Mouse (Mus musculus) kidney, adult 18-20 months (tissue): ENCODE measurements around the gene Cebpb.
A peak's percentile ranks its signal among the peaks of the same experiment; 100 is the strongest.

Source experiments
- DNase-seq: peaks from one replicate; pipeline ENCODE4 v3.0.0; 2021

Gene Cebpb

DNA sequence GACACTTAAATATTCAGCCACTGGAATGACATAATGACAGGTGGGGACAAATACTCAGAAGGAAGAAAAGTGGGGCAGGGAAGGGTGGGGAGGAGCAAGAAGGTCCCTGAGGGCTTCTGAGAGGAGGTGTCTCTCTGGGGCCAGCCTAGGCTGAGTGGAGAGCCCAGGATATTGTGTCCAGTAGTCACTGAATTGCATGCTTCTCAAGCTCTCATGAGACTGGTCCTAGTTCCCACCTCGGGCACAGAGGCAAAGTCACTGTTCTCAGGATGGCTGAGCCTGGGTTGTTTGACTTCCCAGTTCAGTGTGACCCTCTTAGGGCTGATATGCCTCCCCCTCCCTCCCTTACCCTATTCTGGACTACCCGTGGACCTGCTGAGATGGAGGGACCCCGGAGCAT is 4.1 kb downstream of the Cebpb start:
- no peak for DNase-seq

DNA sequence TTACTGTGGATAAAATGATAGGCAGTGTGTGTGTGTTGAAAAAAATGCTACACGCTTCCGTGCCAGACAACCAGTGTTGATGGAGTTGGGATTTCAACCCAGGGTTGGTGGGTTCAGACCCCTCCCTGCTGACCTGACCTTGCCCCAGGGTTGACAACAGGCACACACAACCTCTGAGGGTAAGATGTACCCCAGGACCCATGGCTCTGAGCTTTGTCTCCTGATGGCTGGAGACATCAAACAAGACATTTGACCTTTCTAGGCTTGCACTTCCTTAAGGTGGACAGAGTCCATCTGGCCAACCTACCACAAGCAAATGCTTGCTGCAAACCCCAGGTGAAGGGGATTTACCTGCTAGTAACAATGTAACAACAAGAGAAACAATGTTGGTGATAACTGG is 4.8 kb downstream of the Cebpb start:
- no peak for DNase-seq

- DNase-seq, result no peak
Measured at GRCm38 (mm10) chr2:167694244-167694643, 5.5 kb downstream of the Cebpb start.

- DNase-seq, result no peak
Measured at GRCm38 (mm10) chr2:167694963-167695362, 6.2 kb downstream of the Cebpb start.

DNA sequence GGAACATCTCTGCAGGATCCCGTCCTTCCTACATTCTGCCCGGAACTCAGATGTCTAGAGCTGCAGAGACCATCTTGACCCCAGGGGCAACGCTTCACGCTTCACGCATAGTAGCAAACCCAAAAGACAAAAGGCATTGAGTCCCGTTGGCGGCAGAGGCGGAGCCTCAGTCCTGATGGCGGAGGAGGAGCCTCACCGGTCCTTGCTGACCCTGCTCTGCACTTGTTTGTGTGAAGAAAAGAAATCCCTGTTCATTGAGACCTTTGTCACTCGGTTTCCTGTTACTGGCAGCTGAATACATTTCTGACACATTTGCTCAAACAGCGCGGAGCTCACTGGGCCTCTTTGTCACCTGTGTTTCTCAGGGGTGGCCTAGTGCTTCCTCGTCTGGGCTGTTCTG is 6.8 kb downstream of the Cebpb start:
- no peak for DNase-seq

DNA sequence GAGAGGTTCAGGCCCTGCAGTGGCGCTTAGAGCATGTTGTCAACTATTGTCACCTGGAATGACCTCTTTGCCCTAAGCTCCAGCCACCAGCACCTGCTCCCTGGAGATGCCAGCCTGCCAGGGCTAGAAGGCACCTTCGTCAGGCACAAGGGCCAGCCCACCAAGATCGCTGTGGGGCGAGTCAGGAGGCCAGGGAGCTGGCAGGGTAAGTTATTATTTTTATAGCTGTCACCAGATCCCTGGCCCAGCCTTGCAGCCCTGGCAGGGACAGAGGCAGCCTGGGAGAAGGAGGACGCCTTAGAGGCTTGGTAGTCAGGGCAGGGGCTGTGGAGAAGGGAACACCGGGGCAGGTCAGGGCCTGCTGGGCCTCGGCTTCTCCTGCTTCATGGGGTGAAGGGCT is 7.4 kb downstream of the Cebpb start:
- peak; percentile 52 for DNase-seq

GRCm38 (mm10) chr2:167697902-167698301 is 9.2 kb downstream of the Cebpb start:
- peak; percentile 69 for DNase-seq

- no peak for DNase-seq
Measured at GRCm38 (mm10) chr2:167700018-167700417, 11.3 kb downstream of the Cebpb start.

DNA sequence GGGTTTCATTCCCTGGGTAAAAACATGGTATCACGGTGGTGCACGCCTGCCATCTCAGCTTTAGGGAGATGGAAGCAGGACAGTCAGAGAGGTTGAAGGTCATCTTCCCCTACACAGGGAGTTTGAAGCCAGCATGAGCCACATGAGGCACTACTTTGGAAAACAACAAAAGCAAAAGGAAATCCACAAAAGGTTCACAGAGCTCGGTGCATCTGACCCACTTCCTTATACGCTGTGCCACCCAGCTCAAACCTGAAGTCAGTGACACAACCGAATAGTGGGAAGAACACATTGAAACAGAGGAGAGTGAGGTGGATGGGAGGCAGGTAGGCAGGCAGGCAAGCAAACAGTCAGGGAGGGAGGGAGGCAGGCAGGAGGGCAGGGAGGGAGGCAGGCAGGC is 12.8 kb downstream of the Cebpb start:
- no peak for DNase-seq

GRCm38 (mm10) chr2:167702126-167702525 is 13.4 kb downstream of the Cebpb start:
- no peak for DNase-seq

GRCm38 (mm10) chr2:167704409-167704808 is 15.7 kb downstream of the Cebpb start:
- DNase-seq, result peak; percentile 33

DNA sequence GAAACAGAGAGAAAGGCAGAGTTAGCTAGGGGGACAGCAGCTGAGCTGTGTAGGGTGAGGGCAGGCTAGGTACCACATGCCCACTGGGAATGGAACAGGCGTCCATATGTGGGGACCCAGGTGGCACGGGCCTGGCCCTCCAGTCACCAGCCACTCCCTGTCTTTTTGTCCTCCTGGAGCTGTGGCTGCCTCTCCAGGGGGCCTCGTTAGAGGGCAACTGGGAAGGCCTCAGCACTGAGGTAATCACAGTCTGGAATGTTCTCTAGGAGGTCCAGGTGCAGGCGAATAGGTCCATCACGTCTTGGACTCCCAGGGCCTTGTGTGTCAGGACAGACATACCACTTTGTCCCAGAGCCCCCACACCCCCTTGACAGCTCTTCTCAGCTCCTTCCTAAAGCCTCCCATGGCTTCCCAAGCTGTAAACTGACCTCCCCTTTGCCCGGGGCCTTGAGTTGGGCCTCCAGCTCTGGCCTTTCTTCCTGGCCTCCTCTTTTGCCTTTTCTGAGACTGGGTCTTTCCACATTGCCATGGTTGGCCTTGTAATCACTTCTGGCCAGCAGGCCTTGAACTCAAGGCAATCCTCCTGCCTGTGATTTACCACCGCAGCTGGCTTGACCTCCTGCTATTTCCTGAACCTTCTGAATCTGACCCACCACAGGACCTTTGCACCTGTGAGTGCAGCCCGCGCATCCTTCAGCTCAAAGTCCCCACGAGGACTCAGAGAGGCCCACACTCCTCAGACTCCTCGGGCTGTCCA is 17.6 kb downstream of the Cebpb start:
- DNase-seq, result no peak

- DNase-seq, result no peak
Measured at GRCm38 (mm10) chr2:167708373-167708772, 19.7 kb downstream of the Cebpb start.

- no peak for DNase-seq
Measured at GRCm38 (mm10) chr2:167709969-167710368, 21.3 kb downstream of the Cebpb start.

- no peak for DNase-seq
Measured at GRCm38 (mm10) chr2:167710574-167710973, 21.9 kb downstream of the Cebpb start.

DNA sequence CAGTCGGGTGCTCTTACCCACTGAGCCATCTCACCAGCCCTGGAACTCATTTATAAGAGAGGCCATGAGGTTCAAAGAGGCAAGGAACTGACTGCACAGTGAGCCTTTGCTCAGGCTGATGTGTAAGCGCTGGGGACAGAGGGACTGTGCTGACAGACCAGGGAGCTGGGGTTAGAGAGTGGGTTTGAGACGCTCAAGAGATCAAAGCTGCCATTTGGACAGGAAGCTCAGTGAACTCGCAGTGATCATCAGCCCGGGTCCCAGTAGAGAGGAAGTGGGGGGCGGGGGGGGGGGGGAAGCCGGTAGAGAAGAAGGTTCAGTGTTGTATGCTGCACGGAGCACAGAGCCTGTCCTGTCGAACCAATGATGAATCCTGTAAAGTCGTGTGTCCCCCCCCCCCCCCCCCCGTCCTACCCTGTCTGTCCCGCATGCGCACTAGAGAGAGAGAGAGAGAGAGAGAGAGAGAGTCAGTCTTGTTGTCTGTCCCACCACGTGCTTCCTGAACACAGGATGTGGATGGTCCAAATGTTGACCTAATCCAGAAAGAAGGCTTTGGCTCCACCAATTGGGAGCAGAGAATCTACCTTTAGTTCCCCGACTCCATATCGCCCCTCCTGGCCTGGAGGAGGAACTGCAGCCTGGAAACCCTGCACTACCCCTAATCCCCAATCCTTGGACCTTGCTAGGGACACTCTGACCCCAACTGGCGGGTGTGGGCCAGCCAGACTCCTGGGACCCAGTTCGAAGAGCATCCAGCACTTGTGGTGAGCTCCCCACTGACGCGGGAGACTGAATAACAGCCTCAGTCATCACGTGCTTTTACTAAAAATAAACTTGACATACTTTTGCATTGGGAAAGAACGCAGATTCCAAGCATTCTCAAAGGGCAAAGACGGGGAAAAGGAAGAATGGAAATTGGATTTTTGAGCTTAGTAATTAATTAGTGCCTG is 24.4 kb downstream of the Cebpb start:
- peak; percentile 68 for DNase-seq

DNA sequence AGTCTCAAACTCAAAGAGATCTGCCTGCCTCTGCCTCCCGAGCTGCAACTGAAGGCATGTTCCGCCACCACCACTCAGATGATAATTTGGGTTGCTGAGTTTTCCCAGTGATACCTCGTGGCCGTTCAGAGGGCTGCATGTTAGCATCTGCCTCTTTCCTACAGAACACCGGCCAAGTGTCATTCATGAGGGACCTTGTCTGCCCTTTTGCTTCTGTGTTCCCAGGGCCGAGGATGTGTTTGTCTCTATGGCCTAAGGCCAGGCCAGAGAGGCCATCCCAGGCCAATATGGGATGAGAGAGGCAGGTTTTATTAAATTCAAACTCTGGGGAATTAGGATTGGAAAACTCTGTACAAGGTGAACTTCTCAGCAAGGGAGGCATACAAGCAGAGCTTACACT is 25.6 kb downstream of the Cebpb start:
- no peak for DNase-seq

DNA sequence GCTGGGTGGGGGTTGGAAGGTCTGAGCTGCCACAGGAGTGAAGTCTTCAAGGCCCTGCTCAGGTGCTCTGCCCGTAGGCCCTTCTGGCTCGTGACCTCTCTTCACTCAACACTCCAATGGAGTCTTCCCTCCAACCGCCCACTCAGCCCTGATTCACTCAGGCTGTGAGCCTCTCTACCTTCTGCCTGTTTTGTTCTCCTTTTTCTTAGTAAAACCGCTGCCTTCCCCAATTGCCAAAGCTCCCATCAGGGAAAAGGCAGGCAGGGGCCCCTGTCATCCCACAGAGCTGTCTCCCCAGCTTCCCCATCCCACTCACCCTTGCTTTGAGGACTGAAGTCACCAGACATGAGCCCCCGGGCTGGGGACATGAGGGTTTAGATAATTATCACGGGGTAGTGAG is 26.3 kb downstream of the Cebpb start:
- DNase-seq, result no peak

DNA sequence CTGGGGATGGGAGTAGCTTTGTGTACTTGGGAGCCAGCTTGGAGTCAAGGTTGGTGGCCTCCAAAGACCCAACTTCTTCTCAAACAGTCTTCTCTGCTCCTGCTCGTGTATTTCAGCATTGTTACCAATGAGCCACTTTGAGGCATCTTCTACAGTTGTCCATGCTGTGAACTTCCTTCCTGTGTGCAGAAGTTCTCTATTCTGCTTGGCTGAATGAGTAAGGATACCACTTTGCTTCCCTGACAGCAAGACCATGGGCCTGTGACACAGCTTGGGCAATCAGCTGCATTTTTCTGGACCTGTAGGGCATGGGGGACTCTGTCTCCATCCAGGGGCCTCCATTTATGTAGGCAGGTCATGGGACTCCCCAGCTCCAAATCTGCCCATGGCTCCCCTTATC is 28.5 kb downstream of the Cebpb start:
- DNase-seq, result no peak

- DNase-seq, result no peak
Measured at GRCm38 (mm10) chr2:167719520-167719919, 30.8 kb downstream of the Cebpb start.

GRCm38 (mm10) chr2:167721159-167721882 is 32.6 kb downstream of the Cebpb start:
- no peak for DNase-seq

GRCm38 (mm10) chr2:167722538-167722937 is 33.8 kb downstream of the Cebpb start:
- DNase-seq, result no peak

DNA sequence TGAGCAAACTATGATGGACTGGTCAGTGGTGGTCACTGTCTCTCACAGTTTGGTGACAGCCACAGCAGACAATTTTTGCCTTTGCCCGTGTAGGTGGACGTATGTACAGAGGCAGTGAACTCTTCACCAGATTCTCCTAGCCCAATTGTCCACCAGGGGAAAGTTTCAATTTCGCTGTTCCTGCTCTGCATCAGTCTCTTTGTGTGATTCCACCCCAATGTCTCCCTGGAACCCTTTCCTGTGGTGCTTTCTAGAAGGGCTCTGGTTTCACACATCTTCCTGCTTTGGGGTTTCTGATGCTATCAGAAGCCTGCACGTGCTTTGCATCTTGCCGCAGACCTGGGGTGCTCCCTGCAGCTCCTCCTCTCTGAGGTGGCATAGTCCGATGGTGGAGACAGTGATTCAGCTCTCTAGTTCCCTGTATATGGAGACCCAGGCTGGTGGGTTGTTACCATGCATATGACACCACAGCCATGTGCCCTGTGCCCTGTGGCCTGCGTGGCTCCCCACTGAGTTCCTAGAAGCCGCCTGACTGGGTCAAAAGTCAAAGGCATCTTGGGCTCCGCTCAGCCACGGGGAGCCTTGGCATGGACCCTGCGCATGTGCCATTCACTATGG is 35.0 kb downstream of the Cebpb start:
- DNase-seq, result peak; percentile 36
